Comparison of ENCODE assay signal across 18 mouse cellular contexts in genomic region chr14:75516917-75517595, GRCm38 (mm10).
DNase-seq lines count a peak whose midpoint lies in the region; ATAC-seq and TF ChIP-seq lines count a peak whose summit lies in the region.
"Had no signal": no experiment of that assay in that cellular context is flagged by ENCODE, and none has a peak within 500 bp of the region (broad histone marks: within the 10 kb centered on the region; RNA-seq: fewer than 3 reads in every experiment).

No protein-coding gene starts in this region.

- peak overlapping the region; percentile 10; the same call in 1 of the 2 replicates for H3K4me2 ChIP-seq in forebrain, embryonic 15.5 days (replicated peaks)
- no peak overlapping the region for H3K4me2 ChIP-seq in hindbrain, embryonic 15.5 days
- H3K4me2 ChIP-seq in midbrain, postnatal 0 days (ENCODE audit: low read depth, low read length, poor library complexity, severe bottlenecking) = no peak overlapping the region
- no peak overlapping the region for H3K4me2 ChIP-seq in intestine, postnatal 0 days (replicated peaks; ENCODE audit: low read depth)
- H3K4me2 ChIP-seq: liver, embryonic 11.5 days; lung, embryonic 14.5 days; stomach, embryonic 15.5 days had no signal

- no peak for DNase-seq in forebrain, embryonic 10.5 days (ENCODE audit: extremely low spot score, low spot score)
- peak; percentile 67 for DNase-seq in midbrain, postnatal 0 days (ENCODE audit: low spot score)
- no peak for DNase-seq in frontal cortex, postnatal 25 days (ENCODE audit: low spot score in 2 of 2)
- no peak for DNase-seq in heart, postnatal 10 days
- DNase-seq: adrenal gland, postnatal 25 days; cerebellum, adult 9-10 months; gastrocnemius, postnatal 25 days; layer of hippocampus, postnatal 36 days; left cerebral cortex, postnatal 4 days; lung, embryonic 14.5 days; spleen, adult 18-20 months; thymus, adult 2 months had no signal

- H3K4me3 ChIP-seq in forebrain, embryonic 10.5 days = no peak overlapping the region
- H3K4me3 ChIP-seq in forebrain, embryonic 15.5 days = no peak overlapping the region
- no peak overlapping the region for H3K4me3 ChIP-seq in hindbrain, embryonic 15.5 days
- no peak overlapping the region for H3K4me3 ChIP-seq in midbrain, postnatal 0 days (ENCODE audit: low read depth, low read length)
- no peak overlapping the region for H3K4me3 ChIP-seq in intestine, postnatal 0 days (ENCODE audit: low read depth, low read length)
- H3K4me3 ChIP-seq: stomach, embryonic 15.5 days had no signal

- 70% methylated on average over 9 of the region's 9 CpGs for WGBS in forebrain, embryonic 10.5 days
- WGBS in forebrain, embryonic 15.5 days = 24% methylated on average over 9 of the region's 9 CpGs
- 36% methylated on average over 9 of the region's 9 CpGs for WGBS in hindbrain, embryonic 15.5 days
- 60% methylated on average over 9 of the region's 9 CpGs for WGBS in midbrain, postnatal 0 days
- WGBS in intestine, postnatal 0 days = 84% methylated on average over 9 of the region's 9 CpGs

- intact Hi-C loops in heart, postnatal 10 days (cut with DNase I) = no loop called here

- TF ChIP-seq CTCF in midbrain, postnatal 0 days (IDR thresholded peaks at IDR 0.05) = no peak
- TF ChIP-seq CTCF in intestine, postnatal 0 days (IDR thresholded peaks at IDR 0.05; ENCODE audit: low read depth) = no peak

- peaks cover 7% of the 10 kb centered on the region; the same call in 1 of the 2 replicates for H3K27me3 ChIP-seq in forebrain, embryonic 10.5 days (ENCODE audit: poor library complexity, severe bottlenecking)
- H3K27me3 ChIP-seq in forebrain, embryonic 15.5 days = no peaks in the 10 kb centered on the region
- no peaks in the 10 kb centered on the region for H3K27me3 ChIP-seq in hindbrain, embryonic 15.5 days
- no peaks in the 10 kb centered on the region for H3K27me3 ChIP-seq in midbrain, postnatal 0 days (ENCODE audit: insufficient read depth, low read length)
- H3K27me3 ChIP-seq in intestine, postnatal 0 days (replicated peaks; ENCODE audit: control insufficient read depth, insufficient read depth, low read length) = no peaks in the 10 kb centered on the region
- H3K27me3 ChIP-seq: stomach, embryonic 15.5 days had no signal

- H3K36me3 ChIP-seq in forebrain, embryonic 10.5 days (replicated peaks) = no peaks in the 10 kb centered on the region
- H3K36me3 ChIP-seq in forebrain, embryonic 15.5 days = no peaks in the 10 kb centered on the region
- H3K36me3 ChIP-seq in hindbrain, embryonic 15.5 days = no peaks in the 10 kb centered on the region
- H3K36me3 ChIP-seq in midbrain, postnatal 0 days (ENCODE audit: insufficient read depth, low read length) = no peaks in the 10 kb centered on the region
- H3K36me3 ChIP-seq in intestine, postnatal 0 days (ENCODE audit: control insufficient read depth, insufficient read depth) = no peaks in the 10 kb centered on the region
- H3K36me3 ChIP-seq: stomach, embryonic 15.5 days had no signal

- peaks cover 39% of the 10 kb centered on the region for H3K4me1 ChIP-seq in forebrain, embryonic 10.5 days
- peaks cover 39% of the 10 kb centered on the region for H3K4me1 ChIP-seq in forebrain, embryonic 15.5 days
- H3K4me1 ChIP-seq in hindbrain, embryonic 15.5 days (replicated peaks) = peaks cover 26% of the 10 kb centered on the region
- no peaks in the 10 kb centered on the region for H3K4me1 ChIP-seq in midbrain, postnatal 0 days (ENCODE audit: insufficient read depth, low read length)
- H3K4me1 ChIP-seq in intestine, postnatal 0 days (replicated peaks; ENCODE audit: control insufficient read depth, insufficient read depth, low read length) = no peaks in the 10 kb centered on the region
- H3K4me1 ChIP-seq: stomach, embryonic 15.5 days had no signal

- peak overlapping the region; percentile 63 for H3K27ac ChIP-seq in forebrain, embryonic 10.5 days
- peak overlapping the region; percentile 83 for H3K27ac ChIP-seq in forebrain, embryonic 15.5 days (replicated peaks)
- H3K27ac ChIP-seq in hindbrain, embryonic 15.5 days (replicated peaks) = peak overlapping the region; percentile 47; the same call in 1 of the 2 replicates
- H3K27ac ChIP-seq in midbrain, postnatal 0 days (ENCODE audit: low read depth, low read length) = no peak overlapping the region
- no peak overlapping the region for H3K27ac ChIP-seq in intestine, postnatal 0 days (ENCODE audit: low read depth, low read length)
- H3K27ac ChIP-seq: stomach, embryonic 15.5 days had no signal

- H3K9me3 ChIP-seq in forebrain, embryonic 10.5 days = no peaks in the 10 kb centered on the region
- no peaks in the 10 kb centered on the region for H3K9me3 ChIP-seq in forebrain, embryonic 15.5 days
- no peaks in the 10 kb centered on the region for H3K9me3 ChIP-seq in hindbrain, embryonic 15.5 days
- no peaks in the 10 kb centered on the region for H3K9me3 ChIP-seq in midbrain, postnatal 0 days (ENCODE audit: low read length)
- H3K9me3 ChIP-seq in intestine, postnatal 0 days (ENCODE audit: control insufficient read depth) = no peaks in the 10 kb centered on the region
- H3K9me3 ChIP-seq: stomach, embryonic 15.5 days had no signal

- no peak overlapping the region for H3K9ac ChIP-seq in forebrain, embryonic 15.5 days (replicated peaks)
- no peak overlapping the region for H3K9ac ChIP-seq in hindbrain, embryonic 15.5 days
- no peak overlapping the region for H3K9ac ChIP-seq in midbrain, postnatal 0 days (replicated peaks; ENCODE audit: low read length, poor library complexity, severe bottlenecking)
- H3K9ac ChIP-seq in intestine, postnatal 0 days (ENCODE audit: low read depth, low read length) = no peak overlapping the region
- H3K9ac ChIP-seq: lung, embryonic 14.5 days; stomach, embryonic 15.5 days had no signal

- ATAC-seq in forebrain, embryonic 15.5 days (replicated peaks) = peak; percentile 75
- ATAC-seq in hindbrain, embryonic 15.5 days (ENCODE audit: low FRiP score, low read depth) = peak; percentile 17; the same call in 1 of the 2 replicates
- no peak for ATAC-seq in midbrain, postnatal 0 days (ENCODE audit: low FRiP score)
- no peak for ATAC-seq in intestine, postnatal 0 days
- ATAC-seq: Patski had no signal

Comparison
In these comparisons a context has a peak if more than half of its experiments do, and no peak if none do; other contexts are left out.
1. H3K27ac ChIP-seq: peak in forebrain, embryonic 10.5 days (single experiment), forebrain, embryonic 15.5 days (single experiment) and hindbrain, embryonic 15.5 days (single experiment); none in midbrain, postnatal 0 days (single experiment) and intestine, postnatal 0 days (single experiment).
2. ATAC-seq: peak in forebrain, embryonic 15.5 days (single experiment) and hindbrain, embryonic 15.5 days (single experiment); none in midbrain, postnatal 0 days (single experiment) and intestine, postnatal 0 days (single experiment).